Mouse (Mus musculus) heart, postnatal 10 days (tissue): Measurements from ENCODE around the gene Ghdc. TPM values are rescaled to one million over a fixed set of nuclear protein-coding genes. Genes with fewer than 3 reads are reported as not detected.
A peak's percentile ranks its signal among the peaks of the same experiment; 100 is the strongest.

Experiments used
- DNase-seq, 2 experiments: peaks; one replicate each; pipeline ENCODE4 v3.0.0; 2021
- intact Hi-C: fragments of 180-260 bp; cut with DNase I; formaldehyde crosslinking; loops from one replicate; pipeline ENCODE4 v1.15.1; 2025
- total RNA-seq, 2 experiments: library from RNA; stranded (reverse); gene quantifications; 2 replicates each; pipeline ENCODE4 v1.2.3; 2021

The Ghdc gene
- total RNA-seq, 2 experiments from 2014 or later: 10.4 to 12.6 TPM

DNA sequence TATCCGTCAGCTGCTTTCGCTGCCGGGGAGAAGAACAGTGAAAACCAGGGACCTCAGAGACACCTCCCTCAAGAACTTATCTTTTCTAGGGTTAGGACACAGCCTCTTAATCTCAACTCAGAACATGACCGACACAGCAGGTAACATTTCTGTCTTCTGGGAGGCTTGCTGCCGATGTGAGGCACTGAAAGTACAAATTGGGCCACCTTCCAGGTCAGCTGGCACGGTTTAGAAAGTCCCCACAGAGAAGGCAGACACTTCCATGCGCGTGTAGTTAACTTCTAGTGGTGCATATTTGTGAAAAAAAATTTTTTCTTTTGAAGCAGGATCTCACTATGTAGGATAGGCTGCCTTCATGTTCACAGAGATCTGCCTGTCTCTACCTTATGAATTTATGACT lies 13.5 kb upstream of the Ghdc start:
- intact Hi-C loops: no loop called here
- no peak for DNase-seq

GRCm38 (mm10) chr11:100782568-100782967 lies 11.8 kb upstream of the Ghdc start:
- DNase-seq: no peak
- intact Hi-C loops: no loop called here

DNA sequence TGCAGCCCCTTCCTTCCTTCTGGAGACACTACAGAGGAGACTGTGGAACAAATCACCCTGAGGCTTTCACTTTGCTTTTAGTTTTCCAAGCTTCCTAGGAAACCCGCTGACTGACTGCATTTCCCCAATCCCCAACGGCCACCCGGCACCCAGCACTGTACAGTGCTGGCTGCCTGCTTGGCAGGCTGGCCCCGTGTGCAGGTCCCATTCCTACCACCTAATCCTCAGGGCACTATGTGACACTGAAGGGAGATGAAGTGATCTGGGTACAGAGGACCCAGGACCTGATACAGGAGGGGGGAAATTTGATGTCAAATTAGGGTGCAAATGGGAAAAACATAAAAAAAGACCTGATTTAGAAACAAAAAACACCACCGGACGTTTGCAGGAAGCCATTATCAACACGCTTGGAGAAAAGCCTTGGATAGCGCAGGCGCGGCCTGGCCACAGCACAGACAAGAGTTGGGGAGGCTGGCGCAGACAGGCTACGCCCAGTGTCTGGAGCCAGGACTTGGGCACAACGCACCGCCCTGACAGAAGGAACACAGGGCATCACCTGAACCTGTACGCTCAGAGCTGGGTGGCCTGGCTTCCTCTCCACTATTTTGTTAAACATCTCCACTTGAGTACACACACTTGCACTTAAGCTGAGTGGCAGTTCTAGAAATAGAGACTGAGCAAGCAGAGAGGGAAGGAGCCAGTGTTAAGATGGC lies 11.2 kb upstream of the Ghdc start:
- no peak for DNase-seq
- intact Hi-C loops: no loop called here

DNA sequence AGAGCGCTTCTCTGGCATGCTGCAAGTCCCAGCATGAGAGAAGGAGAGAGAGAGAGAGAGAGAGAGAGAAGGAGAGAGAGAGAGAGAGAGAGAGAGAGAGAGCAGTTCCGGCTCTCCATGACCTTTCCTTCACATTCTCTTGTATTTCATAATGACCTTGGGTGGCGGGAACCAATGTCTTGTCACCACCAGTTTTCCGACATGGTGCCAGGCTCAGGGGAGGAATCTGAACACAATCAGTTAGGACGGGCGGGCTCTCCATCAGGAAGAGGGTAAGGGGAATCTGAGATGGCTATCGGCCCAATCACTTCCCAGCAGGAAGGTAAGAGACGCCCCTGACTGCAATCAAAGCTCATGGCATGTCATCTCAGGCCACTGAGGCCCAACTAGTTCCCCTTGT lies 9.5 kb upstream of the Ghdc start:
- DNase-seq: no peak
- intact Hi-C loops: no loop called here

DNA sequence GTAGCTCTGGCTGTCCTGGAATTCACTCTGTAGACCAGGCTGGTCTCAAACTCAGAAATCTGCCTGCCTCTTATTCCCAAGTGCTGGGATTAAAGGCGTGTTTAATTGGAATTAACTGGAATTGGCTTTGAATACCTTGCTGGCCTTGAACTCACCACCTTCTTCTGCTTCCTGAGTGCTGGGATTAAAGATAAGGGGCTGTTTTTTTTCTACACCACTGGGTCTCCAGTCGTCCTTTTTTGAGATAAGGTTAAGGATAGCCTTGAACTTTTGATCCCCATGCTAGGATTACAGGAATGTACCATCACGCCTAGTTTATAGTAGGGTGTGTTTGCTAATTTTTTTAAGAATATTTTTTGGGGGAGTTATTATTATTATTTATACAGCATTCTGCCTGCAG lies 7.3 kb upstream of the Ghdc start:
- DNase-seq: no peak
- intact Hi-C loops: no loop called here

- intact Hi-C loops: no loop called here
- no peak for DNase-seq
Measured at GRCm38 (mm10) chr11:100775921-100776320, 5.2 kb upstream of the Ghdc start.

DNA sequence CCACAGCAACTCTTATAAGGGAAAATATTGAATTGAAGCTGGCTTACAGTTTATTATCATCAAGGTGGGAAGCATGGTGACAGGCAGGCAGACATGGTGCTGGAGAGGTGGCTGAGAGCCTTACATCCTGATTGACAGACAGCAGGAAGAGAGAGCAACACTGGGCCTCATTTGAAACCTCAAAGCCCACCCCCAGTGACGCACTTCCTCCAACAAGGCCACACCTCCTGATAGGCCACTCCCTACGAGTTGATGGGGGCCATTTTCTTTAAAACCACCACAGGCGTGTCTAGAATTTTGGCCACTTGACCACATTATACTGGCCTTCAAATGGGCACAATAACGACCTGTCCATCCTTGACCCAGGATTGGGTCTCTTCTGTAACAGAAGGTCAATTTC lies 3.5 kb upstream of the Ghdc start:
- DNase-seq: no peak
- intact Hi-C loops: no loop called here

DNA sequence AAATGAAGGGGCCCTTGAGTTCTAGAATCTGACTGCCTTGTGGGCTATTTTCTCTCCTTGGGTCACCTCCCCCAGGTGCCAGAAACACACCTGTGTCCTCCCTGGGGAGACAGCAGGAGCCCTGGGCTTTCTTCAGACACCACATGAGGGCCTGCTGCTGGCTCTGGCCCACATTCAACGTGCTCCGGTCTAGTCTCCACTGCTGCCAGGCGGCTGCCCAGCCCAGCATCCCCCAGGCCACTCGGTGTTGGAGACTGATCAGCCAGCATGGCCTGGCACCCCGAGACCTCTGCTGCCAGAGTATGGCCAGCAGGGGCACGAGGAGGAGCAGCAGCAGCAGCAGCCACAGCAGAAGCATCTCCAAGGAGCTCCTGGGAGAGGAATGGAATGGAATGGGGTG lies 777 bp downstream of the Ghdc start:
- intact Hi-C loops: no loop called here
- no peak for DNase-seq

- DNase-seq: no peak
Measured at GRCm38 (mm10) chr11:100767871-100768270, 2.9 kb downstream of the Ghdc start.

DNA sequence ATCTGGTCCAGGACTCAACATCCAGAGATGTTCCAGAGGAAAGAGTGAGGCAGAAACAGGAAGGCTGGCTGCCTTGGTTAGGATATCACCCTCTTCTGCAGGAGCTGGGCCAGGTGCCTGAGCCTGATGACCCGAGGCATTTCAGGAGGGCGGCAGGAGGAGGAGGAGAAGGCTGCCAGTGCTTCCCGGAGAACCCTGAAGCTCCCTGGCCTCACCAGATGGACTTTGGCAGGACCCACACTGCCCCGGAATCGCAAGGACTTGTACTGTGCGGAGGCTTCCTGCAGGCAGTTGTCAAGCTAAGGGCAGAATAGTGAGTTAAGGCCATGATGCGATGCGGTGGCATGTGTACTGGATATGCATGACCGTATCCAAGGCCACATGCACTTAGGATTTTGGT lies 4.0 kb downstream of the Ghdc start:
- intact Hi-C loops: no loop called here
- DNase-seq: no peak

More at GRCm38 (mm10) chr11:100767871-100768270, 2.9 kb downstream of the Ghdc start:
- intact Hi-C loops: no loop called here

DNA sequence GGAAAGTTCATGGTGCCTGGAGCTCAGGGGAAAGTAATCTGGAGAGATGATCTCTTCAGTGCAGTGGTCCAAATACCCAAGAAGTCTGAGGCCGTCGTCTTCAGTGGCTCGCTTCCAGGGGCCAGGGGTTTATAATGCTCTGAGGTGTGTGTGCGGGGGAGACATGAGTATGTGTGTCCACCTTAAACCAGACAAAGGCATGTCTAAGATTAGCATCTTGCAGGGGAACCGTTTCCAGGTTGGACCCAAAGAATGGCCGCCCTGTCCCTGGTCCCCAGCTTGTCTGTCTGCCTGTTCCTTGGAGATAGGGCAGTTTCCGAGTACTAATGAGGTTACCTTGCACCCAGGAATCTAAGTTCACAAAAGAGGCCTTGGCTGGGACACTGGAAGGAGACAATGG lies 7.9 kb downstream of the Ghdc start, which contains the start of gene Hcrt:
Gene Hcrt (minus strand): TSS at position 101 of the 400 bp plus-strand sequence.
- intact Hi-C loops: loop anchor here (5.0 kb wide), 1 partner anchor 191 kb away; the partner anchor contains the start of gene Cnp
- DNase-seq: no peak

DNA sequence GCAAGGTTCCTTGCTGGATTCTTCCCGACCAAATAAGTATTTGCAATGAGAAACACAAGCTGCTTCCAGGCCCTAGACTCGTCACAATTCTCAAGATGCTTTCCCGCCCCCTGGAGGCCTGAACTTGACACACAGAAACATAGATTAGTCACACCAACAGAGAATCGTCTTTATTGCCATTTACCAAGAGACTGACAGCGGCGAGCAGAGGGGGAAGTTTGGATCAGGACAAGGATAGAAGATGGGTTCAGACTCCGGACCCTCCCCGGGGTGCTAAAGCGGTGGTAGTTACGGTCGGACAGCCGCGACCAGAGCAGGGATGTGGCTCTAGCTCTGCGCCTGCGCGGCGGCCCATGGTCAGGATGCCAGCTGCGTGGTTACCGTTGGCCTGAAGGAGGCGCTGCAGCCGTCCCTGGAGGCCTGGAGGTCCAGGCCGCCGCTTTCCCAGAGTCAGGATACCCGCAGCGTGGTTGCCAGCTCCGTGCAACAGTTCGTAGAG lies 9.2 kb downstream of the Ghdc start:
- DNase-seq: peak; percentile 93 to 97
- intact Hi-C loops: loop anchor here (1.0 to 5.0 kb wide), 2 partner anchors 47 to 189 kb away; partner anchors contain the start of gene Cnp

- peak in 1 of 2 experiments; percentile 22 for DNase-seq
- intact Hi-C loops: loop anchor here (5.0 kb wide), 1 partner anchor 187 kb away; the partner anchor contains the start of gene Cnp
Measured at GRCm38 (mm10) chr11:100759611-100760233, 11.0 kb downstream of the Ghdc start, which contains the start of gene Kcnh4. TSS of gene Kcnh4 (minus strand) at chr11:100759942.

DNA sequence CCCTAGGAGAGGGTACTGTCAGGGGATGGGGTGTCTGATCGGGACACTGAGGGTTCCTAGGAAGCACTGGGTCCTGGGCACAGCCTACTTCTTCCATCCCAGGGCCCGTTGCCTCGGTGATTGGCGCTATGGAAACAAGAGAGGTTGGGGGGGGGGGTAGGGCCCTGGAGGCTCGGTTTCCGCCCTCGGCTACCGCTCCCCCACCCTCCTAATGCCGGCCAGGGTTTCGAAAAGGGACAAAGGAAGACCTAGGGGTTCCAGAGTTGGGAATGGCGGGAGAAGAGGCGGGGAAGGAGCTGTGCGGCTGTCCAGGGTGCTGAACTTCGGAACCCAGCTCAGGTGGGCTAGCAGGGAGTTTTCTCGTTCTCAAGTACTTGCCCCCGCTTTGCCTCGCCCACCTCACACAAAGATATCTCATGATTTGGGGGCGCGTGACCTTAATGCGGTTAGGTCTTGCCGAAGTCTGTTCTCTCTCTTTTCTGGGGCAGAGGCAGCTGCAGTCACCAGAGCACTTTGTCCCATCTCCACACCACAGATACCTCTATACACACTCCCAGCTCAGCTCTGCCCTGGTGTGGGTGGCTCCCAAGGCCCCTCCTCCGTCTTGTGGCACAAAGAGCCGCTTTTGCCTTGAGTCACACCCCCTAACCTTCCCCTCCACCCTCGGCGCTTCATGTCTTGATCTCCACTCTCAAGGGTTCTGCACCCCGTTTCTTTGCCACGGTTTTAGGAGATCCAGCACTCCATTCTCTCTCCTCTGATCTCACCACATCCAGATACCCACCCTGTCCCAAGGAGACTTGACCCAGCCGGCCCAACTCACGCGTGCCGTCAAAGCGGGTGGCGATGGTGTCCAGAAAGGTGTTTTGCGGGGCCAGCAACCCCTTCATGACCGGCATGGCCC lies 11.8 kb downstream of the Ghdc start:
- peak; percentile 57 to 72 for DNase-seq
- intact Hi-C loops: no loop called here

DNA sequence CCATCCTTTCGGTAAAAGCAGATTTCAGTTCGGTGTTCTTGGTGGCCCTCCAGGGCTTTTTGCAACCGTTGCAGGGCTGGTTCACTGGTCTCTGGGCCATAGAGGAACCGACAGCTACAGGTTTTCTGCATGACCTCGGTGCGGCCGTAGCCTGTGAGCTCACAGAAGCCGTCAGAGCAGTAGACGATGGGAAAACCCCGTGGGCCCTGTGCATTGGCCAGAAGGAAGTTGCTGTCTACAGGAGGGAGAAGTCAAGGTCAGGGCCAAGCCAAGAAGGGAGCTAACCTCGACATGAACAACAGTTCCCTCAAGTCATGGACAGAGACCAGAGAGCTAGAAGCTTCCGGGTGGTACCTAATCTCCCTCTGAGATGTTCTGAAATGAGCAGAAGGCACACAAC lies 13.2 kb downstream of the Ghdc start:
- intact Hi-C loops: no loop called here
- no peak for DNase-seq

DNA sequence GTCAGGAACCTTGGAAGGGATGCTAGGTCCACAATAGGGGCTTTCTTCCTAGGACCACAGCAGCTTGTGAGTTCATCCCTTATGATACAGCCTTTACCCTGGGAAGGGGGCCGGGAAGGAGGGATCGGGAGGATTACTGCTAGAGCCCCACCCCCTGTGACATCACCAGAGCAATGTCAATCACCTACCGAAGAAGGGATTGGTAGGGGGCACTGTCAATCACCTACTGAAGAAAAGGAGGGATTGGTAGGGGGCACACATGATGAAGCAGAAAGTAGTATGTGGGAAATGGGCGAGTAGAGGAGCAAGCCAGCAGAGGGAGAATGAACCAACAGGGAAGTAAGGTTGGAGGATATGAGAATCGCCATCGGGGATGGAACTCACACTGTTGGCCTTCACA lies 14.3 kb downstream of the Ghdc start:
- intact Hi-C loops: no loop called here
- DNase-seq: no peak

GRCm38 (mm10) chr11:100754693-100755057 lies 16.1 kb downstream of the Ghdc start:
- intact Hi-C loops: no loop called here
- no peak for DNase-seq

DNA sequence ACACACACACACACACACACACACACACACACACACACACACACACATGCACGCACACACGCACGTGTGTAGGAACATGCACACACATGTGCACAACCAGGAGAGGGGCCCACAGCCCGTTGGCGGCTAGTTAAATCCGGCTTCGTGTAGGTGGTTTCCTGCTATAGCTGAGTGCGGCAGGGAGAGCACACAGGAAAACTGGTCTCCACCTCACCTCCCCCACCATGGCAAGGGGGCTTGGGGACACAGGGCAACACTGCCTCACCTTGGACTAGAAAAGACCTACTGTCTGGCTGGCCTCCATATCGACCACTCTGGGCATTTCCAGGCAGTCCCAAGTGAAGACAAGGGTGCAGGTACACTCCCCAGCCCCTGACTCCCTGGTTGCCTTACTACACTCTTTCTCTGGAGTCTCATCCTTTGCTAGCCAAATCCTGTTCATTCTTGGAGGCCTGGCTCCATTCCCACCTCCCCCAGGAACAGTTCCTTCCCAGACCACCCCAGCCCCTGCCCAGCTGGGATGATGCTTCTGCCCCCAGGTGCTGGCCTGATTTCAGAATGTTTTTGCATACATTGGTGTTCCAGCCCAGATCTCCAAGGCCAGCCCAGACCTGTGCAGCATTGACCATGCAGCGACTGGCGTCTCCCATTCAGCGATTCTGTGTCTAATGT lies 16.6 kb downstream of the Ghdc start:
- no peak for DNase-seq
- intact Hi-C loops: no loop called here

GRCm38 (mm10) chr11:100752294-100752693 lies 18.5 kb downstream of the Ghdc start:
- intact Hi-C loops: no loop called here
- no peak for DNase-seq

- DNase-seq: no peak
- intact Hi-C loops: no loop called here
Measured at GRCm38 (mm10) chr11:100750127-100750526, 20.6 kb downstream of the Ghdc start.
